Mouse (Mus musculus): ENCODE measurements at regions not wholly inside any gene's neighbourhood (a gene's known extent, or its start where the extent isn't known, plus 50 kb on each side); places are given as distances from the start of the nearest gene placed in this dataset.

DNA sequence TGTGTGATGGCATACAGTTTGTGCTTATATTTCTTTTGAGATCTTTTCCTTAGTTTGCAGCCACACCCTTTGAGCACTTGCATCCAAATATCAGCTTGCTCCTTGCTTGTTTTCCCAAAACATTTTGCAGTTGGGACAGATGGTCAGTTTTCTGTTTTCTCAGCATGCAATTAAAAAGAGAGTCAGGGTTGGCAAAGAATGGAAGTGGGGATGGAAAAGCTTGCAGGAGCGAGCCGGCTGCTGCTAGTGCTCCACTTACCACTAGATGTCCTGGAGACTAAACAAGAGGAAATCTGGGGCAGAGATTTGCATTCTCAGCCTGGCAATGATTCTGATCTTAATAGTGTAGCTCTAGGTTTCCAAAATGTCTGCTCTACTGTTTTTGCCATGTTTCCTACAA is 181.8 kb downstream of the Barhl2 start:
- no peak overlapping the region for H3K4me3 ChIP-seq (replicated peaks; ENCODE audit: low read length)
- no peaks in the 10 kb centered on the region for H3K9me3 ChIP-seq (ENCODE audit: low read length)
- no peaks in the 10 kb centered on the region for H3K4me1 ChIP-seq (replicated peaks; ENCODE audit: low read depth, low read length)
- no peak for TF ChIP-seq NANOG (IDR thresholded peaks at IDR 0.05; ENCODE audit: borderline replicate concordance, low read length)
- TF ChIP-seq CTCF (conservative IDR thresholded peaks at IDR 0.05; ENCODE audit: low read length) = no peak
- no peak for TF ChIP-seq POU5F1 (IDR thresholded peaks at IDR 0.05; ENCODE audit: borderline replicate concordance, low read length)
- H3K27me3 ChIP-seq (ENCODE audit: insufficient read depth, low read length) = no peaks in the 10 kb centered on the region
- no peaks in the 10 kb centered on the region for H3K36me3 ChIP-seq (ENCODE audit: insufficient read depth, low read length)

DNA sequence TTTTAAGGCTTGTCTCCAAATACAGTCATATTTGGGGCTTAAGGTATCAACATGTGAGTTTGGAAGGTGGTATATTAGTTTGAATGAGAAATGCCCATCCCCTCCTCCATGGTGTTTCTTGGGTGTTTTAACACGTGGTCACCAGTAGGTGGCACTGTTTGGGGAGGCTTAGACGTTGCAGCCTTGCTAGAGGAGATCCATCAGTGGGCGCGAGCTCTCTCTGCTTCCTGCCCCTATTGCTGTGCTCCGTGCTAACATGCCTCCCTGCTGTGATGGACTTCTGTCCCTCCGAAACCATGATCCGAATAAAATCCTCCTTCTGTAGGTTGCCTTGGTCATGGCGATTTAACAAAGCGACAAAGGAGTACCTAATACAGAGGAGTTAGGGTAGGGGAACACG is 183.3 kb downstream of the Barhl2 start:
- no peaks in the 10 kb centered on the region for H3K27me3 ChIP-seq (ENCODE audit: insufficient read depth, low read length)
- H3K4me1 ChIP-seq (replicated peaks; ENCODE audit: low read depth, low read length) = no peaks in the 10 kb centered on the region
- H3K36me3 ChIP-seq (ENCODE audit: insufficient read depth, low read length) = no peaks in the 10 kb centered on the region
- H3K9me3 ChIP-seq (ENCODE audit: low read length) = no peaks in the 10 kb centered on the region
- 0 out of 2 replicates have a peak overlapping the region, but pooled peaks have one; percentile 26 for H3K4me3 ChIP-seq (replicated peaks; ENCODE audit: low read length)
- TF ChIP-seq CTCF (conservative IDR thresholded peaks at IDR 0.05; ENCODE audit: low read length) (peak; percentile 70), POU5F1 (IDR thresholded peaks at IDR 0.05; ENCODE audit: borderline replicate concordance, low read length) (no peak)

DNA sequence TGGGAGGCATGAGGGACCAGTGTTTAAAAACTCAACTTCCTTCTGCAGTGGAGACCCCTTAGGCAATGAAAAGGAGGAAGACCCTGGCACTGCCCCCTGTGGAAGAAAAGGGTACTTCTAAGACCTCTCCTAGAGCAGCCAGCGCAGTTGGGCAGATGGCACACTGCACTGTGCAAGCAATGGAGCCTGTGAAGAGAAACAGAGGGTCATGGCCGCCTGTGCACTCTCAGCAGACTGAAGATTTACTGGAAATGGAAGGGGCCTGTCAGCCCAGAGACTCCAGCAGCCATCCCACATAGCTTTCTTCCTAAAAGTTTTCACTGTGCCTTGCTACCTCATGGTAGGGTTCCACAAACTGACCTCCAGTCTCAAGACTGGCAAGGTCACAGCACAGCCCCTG is 193.4 kb downstream of the Barhl2 start:
- TF ChIP-seq POU5F1 (IDR thresholded peaks at IDR 0.05; ENCODE audit: borderline replicate concordance, low read length) (no peak), CTCF (conservative IDR thresholded peaks at IDR 0.05; ENCODE audit: low read length) (peak; percentile 34)
- H3K9me3 ChIP-seq (ENCODE audit: low read length) = no peaks in the 10 kb centered on the region
- no peak overlapping the region for H3K4me3 ChIP-seq (replicated peaks; ENCODE audit: low read length)

DNA sequence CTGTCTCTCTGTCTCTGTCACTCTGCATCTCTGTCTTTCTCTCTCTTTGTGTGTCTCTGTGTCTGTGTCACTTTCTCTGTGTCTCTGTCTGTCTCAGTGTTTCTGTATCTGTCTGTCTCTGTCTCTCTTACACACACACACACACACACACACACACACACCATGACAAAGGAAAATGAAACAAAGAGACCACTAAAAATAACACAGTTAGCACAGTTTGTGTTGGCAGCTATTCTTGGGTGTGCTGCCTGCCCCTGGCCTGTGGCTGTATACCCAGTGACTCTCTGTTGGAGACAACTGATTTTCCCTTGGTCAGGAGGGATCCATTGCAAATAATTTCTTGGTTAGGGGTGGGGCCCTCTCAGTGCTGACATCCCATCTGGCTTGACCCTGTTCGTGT is 200.8 kb downstream of the Barhl2 start:
- Histone ChIP-seq H3K4me1 (replicated peaks; ENCODE audit: low read depth, low read length) (no peaks in the 10 kb centered on the region), H3K36me3 (ENCODE audit: insufficient read depth, low read length) (no peaks in the 10 kb centered on the region)
- no peak for TF ChIP-seq CTCF (conservative IDR thresholded peaks at IDR 0.05; ENCODE audit: low read length)
- no peak for TF ChIP-seq NANOG (IDR thresholded peaks at IDR 0.05; ENCODE audit: borderline replicate concordance, low read length)
- no peak for TF ChIP-seq POU5F1 (IDR thresholded peaks at IDR 0.05; ENCODE audit: borderline replicate concordance, low read length)

More for the DNA sequence above, 193.4 kb downstream of the Barhl2 start:
- H3K27me3 ChIP-seq (ENCODE audit: insufficient read depth, low read length) = no peaks in the 10 kb centered on the region
- no peaks in the 10 kb centered on the region for H3K4me1 ChIP-seq (replicated peaks; ENCODE audit: low read depth, low read length)
- no peaks in the 10 kb centered on the region for H3K36me3 ChIP-seq (ENCODE audit: insufficient read depth, low read length)

DNA sequence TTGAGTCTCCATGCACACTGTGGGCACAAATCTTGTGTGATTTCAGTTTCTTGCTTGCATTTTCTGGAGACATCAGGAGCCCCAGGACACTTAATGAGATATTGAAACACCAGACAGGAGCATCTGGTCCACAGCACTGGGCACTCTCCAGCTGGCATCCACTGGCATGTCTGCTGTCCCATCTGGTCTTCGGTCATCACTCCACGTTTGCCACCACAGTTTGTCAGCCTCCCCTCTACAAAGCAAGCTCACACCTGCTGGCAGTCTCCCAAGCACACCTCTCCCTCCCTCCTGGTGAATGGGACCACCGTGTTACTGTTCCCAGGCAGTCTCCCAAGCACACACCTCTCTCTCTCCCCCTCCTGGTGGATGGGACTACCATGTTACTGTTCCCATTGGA is 228.8 kb downstream of the Barhl2 start:
- Histone ChIP-seq H3K36me3 (ENCODE audit: insufficient read depth, low read length) (no peaks in the 10 kb centered on the region), H3K9me3 (ENCODE audit: low read length) (no peaks in the 10 kb centered on the region), H3K27me3 (ENCODE audit: insufficient read depth, low read length) (no peaks in the 10 kb centered on the region), H3K4me3 (replicated peaks; ENCODE audit: low read length) (no peak overlapping the region), H3K4me1 (replicated peaks; ENCODE audit: low read depth, low read length) (no peaks in the 10 kb centered on the region)
- TF ChIP-seq NANOG (IDR thresholded peaks at IDR 0.05; ENCODE audit: borderline replicate concordance, low read length) = no peak
- TF ChIP-seq POU5F1 (IDR thresholded peaks at IDR 0.05; ENCODE audit: borderline replicate concordance, low read length) = no peak
- no peak for TF ChIP-seq CTCF (conservative IDR thresholded peaks at IDR 0.05; ENCODE audit: low read length)

More for the DNA sequence above, 200.8 kb downstream of the Barhl2 start:
- Histone ChIP-seq H3K27me3 (ENCODE audit: insufficient read depth, low read length) (no peaks in the 10 kb centered on the region), H3K4me3 (replicated peaks; ENCODE audit: low read length) (no peak overlapping the region), H3K9me3 (ENCODE audit: low read length) (no peaks in the 10 kb centered on the region)

DNA sequence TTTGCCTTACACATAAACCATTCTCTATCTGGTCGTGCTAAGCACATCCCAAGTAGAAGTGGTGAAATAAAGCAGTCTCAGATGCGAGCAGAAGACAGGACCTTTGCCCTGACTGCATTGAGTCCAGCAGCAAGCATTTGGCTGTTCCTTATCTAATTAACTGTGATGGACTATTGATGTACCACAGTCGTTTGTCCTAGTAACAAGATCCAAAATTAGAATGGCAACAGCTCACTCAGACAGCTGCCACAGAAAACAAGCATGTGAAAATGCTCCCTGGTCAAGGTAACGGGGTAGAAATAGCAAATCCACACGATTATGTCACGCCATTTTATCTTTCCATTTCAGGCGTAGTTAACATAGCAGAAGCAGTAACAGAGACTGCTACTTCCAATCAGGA is 233.8 kb downstream of the Barhl2 start:
- Histone ChIP-seq H3K9me3 (ENCODE audit: low read length) (no peaks in the 10 kb centered on the region), H3K4me3 (replicated peaks; ENCODE audit: low read length) (no peak overlapping the region), H3K36me3 (ENCODE audit: insufficient read depth, low read length) (no peaks in the 10 kb centered on the region), H3K4me1 (replicated peaks; ENCODE audit: low read depth, low read length) (no peaks in the 10 kb centered on the region), H3K27me3 (ENCODE audit: insufficient read depth, low read length) (no peaks in the 10 kb centered on the region)
- TF ChIP-seq NANOG (IDR thresholded peaks at IDR 0.05; ENCODE audit: borderline replicate concordance, low read length) (no peak), POU5F1 (IDR thresholded peaks at IDR 0.05; ENCODE audit: borderline replicate concordance, low read length) (no peak), CTCF (conservative IDR thresholded peaks at IDR 0.05; ENCODE audit: low read length) (no peak)

DNA sequence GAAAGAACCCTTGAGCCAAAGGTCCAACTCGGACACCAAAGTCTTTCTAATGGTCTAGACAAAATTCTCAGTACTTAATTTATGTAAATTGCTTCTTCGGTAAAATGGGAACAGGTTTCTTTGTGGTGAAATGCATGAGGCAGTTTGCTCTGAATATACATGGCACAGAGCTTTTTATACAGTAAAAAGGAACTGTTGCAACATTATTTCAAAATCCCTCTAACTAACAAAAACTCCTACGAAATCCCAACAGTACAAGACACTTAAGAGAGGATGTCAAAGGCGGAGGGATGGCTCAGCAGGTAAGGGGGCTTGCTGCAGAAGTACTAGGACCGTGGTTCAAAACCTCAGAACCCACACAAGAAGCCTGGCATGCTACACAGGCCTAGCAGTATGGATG is 248.4 kb downstream of the Barhl2 start:
- H3K27me3 ChIP-seq (ENCODE audit: insufficient read depth, low read length) = no peaks in the 10 kb centered on the region
- H3K4me3 ChIP-seq (replicated peaks; ENCODE audit: low read length) = no peak overlapping the region
- H3K4me1 ChIP-seq (replicated peaks; ENCODE audit: low read depth, low read length) = peaks cover 13% of the 10 kb centered on the region
- TF ChIP-seq CTCF (conservative IDR thresholded peaks at IDR 0.05; ENCODE audit: low read length) = no peak
- no peak for TF ChIP-seq POU5F1 (IDR thresholded peaks at IDR 0.05; ENCODE audit: borderline replicate concordance, low read length)
- no peak for TF ChIP-seq NANOG (IDR thresholded peaks at IDR 0.05; ENCODE audit: borderline replicate concordance, low read length)
- H3K9me3 ChIP-seq (ENCODE audit: low read length) = no peaks in the 10 kb centered on the region
- H3K36me3 ChIP-seq (ENCODE audit: insufficient read depth, low read length) = no peaks in the 10 kb centered on the region

DNA sequence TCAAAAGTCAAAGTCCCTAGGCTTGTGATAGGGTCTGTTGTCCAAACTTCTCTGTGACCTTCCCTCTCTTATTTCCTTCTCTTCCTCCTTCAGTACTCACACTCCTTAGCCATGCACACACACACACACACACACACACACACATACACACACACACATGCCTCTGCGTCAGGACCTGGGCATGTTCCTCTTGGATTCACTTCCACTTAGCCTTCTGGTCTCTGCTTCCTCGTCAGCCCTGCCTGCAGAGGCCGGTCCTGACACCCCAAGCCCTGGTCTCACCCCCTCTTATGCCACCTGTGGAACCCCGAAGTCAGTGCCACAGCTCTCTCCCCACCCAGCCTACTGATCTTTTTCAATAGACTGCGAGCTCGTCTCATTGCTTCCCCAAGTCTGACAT is 250.3 kb downstream of the Barhl2 start:
- H3K36me3 ChIP-seq (ENCODE audit: insufficient read depth, low read length) = no peaks in the 10 kb centered on the region
- H3K9me3 ChIP-seq (ENCODE audit: low read length) = no peaks in the 10 kb centered on the region
- H3K4me1 ChIP-seq (replicated peaks; ENCODE audit: low read depth, low read length) = peaks cover 13% of the 10 kb centered on the region
- TF ChIP-seq NANOG (IDR thresholded peaks at IDR 0.05; ENCODE audit: borderline replicate concordance, low read length) = no peak
- no peaks in the 10 kb centered on the region for H3K27me3 ChIP-seq (ENCODE audit: insufficient read depth, low read length)
- H3K4me3 ChIP-seq (replicated peaks; ENCODE audit: low read length) = no peak overlapping the region

DNA sequence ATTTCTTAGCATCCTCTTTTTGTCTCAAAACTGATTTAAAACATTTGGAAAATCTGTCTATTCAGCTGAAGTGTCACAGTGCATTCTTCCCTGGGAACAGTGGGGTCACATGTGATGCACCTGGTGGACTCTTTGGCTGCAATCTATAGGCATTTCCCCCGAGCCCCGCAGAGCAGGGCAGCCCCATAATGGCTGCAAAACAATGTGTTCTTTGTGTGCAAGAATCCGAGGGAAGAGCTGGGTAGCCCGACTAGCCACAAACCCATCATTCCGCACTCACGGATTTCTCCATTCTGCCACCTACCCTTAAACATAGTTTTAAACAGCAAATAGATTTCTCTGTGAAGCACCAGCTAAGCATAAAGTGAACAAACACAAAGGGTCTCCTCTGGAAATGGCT is 252.2 kb downstream of the Barhl2 start:
- Histone ChIP-seq H3K4me1 (replicated peaks; ENCODE audit: low read depth, low read length) (peaks cover 22% of the 10 kb centered on the region), H3K27me3 (ENCODE audit: insufficient read depth, low read length) (peaks cover 16% of the 10 kb centered on the region), H3K9me3 (ENCODE audit: low read length) (no peaks in the 10 kb centered on the region), H3K4me3 (replicated peaks; ENCODE audit: low read length) (no peak overlapping the region), H3K36me3 (ENCODE audit: insufficient read depth, low read length) (no peaks in the 10 kb centered on the region)
- TF ChIP-seq NANOG (IDR thresholded peaks at IDR 0.05; ENCODE audit: borderline replicate concordance, low read length) = no peak
- TF ChIP-seq POU5F1 (IDR thresholded peaks at IDR 0.05; ENCODE audit: borderline replicate concordance, low read length) = no peak
- no peak for TF ChIP-seq CTCF (conservative IDR thresholded peaks at IDR 0.05; ENCODE audit: low read length)
